Mouse (Mus musculus) mature B cell (primary cell): ENCODE results near the gene Ikbkg.
"Not testable (repeated sequence)": the region's sequence is repeated elsewhere in the genome, so short reads cannot be mapped to it uniquely, and the experiment has no call there.

Experiments
- in situ Hi-C: fragments of 300-500 bp; cut with MboI; formaldehyde crosslinking; loops from 2 replicates; pipeline ENCODE4 v1.14.3; 2019

Gene Ikbkg

GRCm38 (mm10) chrX:74392535-74393443 is at the start of gene Ikbkg, which contains the start of gene Fam3a:
TSS of gene Ikbkg (plus strand) at chrX:74393290.
TSS of gene Fam3a (minus strand) at chrX:74393272.
- in situ Hi-C loops = loop anchor here (10.0 kb wide), 1 partner anchor 148 kb away; the partner anchor contains the start of gene Flna

DNA sequence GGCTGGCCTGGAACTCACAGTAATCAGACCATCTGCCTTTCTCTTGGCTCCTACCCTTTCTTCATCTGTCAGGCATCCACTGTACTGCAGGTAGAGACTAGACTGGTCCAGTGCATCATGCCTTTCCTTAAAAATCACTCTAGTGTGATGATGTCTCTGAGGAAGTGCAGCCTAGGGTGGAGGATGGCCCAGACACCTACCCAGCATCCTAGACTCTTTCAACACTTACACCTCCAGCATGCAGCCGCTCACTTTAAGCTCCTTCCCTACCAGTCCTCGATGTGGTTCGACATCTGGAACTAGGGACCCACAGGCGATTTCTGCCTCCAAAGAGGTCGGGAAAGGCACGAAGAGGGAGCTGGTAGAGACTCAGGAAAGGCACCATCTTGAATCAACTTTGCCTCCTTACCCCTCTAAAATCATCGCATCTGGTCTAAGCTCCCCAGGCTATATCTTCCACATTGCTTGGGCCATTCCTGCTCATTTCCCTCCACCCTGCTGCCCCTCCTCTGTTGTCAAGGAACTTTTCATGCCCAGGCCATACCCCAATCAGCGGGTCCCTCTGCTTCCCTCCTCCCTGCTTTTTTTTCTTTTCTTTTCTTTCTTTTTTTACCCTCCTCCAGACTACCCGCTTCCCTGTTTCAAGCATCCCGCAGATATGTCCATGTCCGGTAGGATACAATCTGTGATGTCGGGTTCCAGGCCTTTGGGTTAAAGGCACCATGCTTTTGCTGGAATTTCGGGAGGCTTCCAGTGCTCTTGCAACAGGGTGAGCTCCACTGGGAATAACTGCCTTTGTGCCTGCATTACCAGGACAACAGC is 40.2 kb upstream of the Ikbkg start:
- in situ Hi-C loops = no loop called here

DNA sequence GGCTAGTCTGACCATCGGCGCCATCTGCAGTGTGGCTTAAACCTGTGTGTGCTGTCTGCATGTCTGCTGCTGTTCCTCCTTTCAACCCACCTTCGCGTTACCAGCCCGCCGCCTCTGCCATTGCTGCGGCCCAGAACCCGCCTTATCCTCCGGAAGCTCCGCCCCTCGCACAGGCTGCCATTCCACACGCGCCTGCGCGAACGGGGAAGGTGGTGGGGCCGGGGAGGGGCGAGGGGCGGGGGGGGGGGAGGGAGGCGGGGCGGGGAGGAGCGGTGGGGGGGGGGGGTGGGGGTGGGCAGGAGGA is 39.7 kb upstream of the Ikbkg start, which contains the start of gene Lage3:
Gene Lage3, minus strand, starts transcription at position 152 of the 304 bp plus-strand sequence.
- in situ Hi-C loops = no loop called here

DNA sequence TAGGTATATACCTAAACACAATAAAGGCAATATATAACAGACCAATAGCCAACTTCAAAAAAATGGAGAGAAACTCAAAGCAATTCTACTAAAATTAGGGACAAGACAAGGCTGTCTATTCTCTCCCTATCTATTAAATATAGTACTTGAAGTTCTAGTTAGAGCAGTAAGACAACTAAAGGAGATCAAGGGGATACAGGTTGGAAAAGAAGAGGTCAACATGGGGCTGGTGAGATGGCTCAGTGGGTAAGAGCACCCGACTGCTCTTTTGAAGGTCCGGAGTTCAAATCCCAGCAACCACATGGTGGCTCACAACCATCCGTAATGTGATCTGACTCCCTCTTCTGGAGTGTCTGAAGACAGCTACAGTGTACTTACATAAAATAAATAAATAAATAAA is 36.0 kb upstream of the Ikbkg start:
- in situ Hi-C loops = not testable (repeated sequence)

DNA sequence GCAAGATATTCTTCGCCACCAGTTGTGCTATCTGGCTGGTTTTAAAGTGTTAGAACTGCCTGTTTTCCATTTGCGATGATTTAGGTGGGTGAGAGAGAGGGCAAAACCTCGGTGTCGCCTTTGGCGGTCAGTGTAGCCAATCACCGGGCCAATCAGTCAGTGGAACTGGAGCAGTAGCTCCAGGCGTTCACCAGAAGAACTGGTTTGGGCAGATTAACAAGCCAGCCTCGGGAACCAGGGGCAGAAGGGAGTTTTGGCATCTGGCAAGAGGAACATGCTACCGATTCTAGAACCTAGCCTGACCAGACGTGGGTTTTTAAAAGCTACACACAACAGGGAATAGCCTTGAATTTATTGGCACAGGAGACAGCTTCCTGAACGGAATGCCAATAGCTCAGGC is 33.9 kb upstream of the Ikbkg start:
- in situ Hi-C loops = no loop called here

- in situ Hi-C loops = no loop called here
Observed at GRCm38 (mm10) chrX:74367512-74367911, 25.6 kb upstream of the Ikbkg start.

- in situ Hi-C loops = no loop called here
Observed at GRCm38 (mm10) chrX:74368209-74368909, 24.7 kb upstream of the Ikbkg start.

GRCm38 (mm10) chrX:74372888-74373549 is 20.1 kb upstream of the Ikbkg start, which contains the start of the genes Ubl4a and Slc10a3:
TSS of gene Ubl4a (minus strand) at chrX:74373218.
TSS of gene Slc10a3 (minus strand) at chrX:74373349.
- in situ Hi-C loops = no loop called here

DNA sequence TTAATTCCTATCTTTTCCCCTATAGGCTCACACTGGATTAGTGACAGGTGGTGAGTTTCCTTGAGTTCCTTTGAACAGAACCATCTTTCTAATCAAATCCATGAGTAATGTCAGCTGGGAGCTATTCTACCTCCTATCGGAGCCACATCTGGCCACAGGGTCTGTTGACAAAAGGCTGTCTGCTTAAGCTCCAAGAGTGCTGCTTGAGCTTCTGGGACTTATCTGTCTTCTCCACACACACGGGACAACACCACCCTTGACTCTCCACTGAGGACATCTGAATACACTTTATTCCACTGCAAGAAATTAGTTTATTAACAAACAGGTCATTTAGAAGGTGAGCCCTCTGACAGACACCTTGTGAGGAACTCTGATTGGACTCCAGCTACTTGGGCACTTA is 8.6 kb upstream of the Ikbkg start:
- in situ Hi-C loops = no loop called here

GRCm38 (mm10) chrX:74388153-74388552 is 4.9 kb upstream of the Ikbkg start:
- in situ Hi-C loops = no loop called here

GRCm38 (mm10) chrX:74400136-74400535 is 7.0 kb downstream of the Ikbkg start:
- in situ Hi-C loops = loop anchor here (25.0 kb wide), 1 partner anchor 613 kb away; the partner anchor contains the start of genes Idh3g and Ssr4

DNA sequence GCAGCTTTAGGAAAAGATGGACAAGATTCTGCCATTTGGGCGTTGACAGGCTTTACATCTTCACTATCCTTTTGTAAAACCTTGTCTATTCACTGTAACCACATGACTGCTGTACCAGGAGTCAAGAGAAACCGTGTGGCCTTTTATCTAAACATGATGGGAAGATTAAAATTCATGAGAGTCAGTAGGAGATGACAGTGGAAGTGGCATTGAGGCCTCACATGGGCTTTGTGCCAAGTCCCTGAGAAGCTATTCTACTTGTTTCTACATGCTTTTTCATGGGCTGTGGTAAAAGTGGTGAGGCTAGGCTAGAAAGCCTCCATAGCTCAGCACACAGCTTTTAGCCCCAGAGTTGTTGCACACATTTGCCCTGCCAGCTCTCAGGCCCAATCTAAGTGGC is 15.2 kb downstream of the Ikbkg start:
- in situ Hi-C loops = loop anchor here (25.0 kb wide), 1 partner anchor 621 kb away; the partner anchor contains the start of genes Idh3g and Ssr4

DNA sequence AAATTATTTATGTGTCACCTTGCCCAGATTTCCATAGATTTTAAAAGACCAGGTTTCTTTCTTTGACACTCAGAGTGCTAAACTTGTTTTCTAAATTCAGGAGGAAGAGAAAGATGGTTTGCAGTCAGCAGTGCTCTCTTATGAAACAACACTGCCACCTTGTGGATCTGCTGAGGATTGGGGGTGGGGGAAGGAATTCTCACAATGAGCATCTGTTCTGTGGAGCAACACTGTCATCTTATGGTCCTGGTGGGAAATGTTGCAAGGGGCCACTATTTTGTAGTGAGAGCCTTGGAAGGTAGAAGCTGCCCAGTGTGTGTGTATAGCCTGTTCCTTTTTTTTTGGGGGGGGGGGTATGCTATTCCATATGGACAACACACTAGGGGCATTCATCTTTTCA is 20.3 kb downstream of the Ikbkg start:
- in situ Hi-C loops = loop anchor here (5.0 to 25.0 kb wide), 2 partner anchors 291 to 626 kb away; partner anchors contain the start of genes Idh3g and Ssr4

- in situ Hi-C loops = loop anchor here (25.0 kb wide), 1 partner anchor 637 kb away; the partner anchor contains the start of genes Idh3g and Ssr4
Observed at GRCm38 (mm10) chrX:74424443-74424842, 31.4 kb downstream of the Ikbkg start.

GRCm38 (mm10) chrX:74425195-74425594 is 32.1 kb downstream of the Ikbkg start:
- in situ Hi-C loops = loop anchor here (25.0 kb wide), 1 partner anchor 662 kb away; the partner anchor contains the start of genes Dkc1 and Gab3

- in situ Hi-C loops = loop anchor here (25.0 kb wide), 1 partner anchor 661 kb away; the partner anchor contains the start of genes Dkc1 and Gab3
Observed at GRCm38 (mm10) chrX:74426256-74426655, 33.2 kb downstream of the Ikbkg start.

DNA sequence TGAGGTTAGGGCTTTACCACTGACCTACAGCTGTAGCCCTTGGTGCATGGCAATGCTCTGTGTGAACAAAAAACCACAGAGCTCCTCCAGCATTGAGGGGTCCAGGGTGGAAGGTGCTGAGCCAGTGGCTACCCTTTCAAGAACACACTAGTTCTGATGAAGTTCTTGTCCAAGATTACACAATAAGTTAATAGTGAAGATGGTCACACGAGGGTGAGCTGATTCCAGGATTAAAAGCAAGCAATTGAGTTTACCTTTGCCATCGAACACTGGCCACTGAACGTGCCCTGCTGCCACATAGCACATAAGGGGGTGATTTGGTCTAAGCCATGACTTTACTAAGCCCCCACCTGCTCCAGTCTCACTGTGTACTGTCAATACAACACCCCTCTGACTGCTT is 34.0 kb downstream of the Ikbkg start:
- in situ Hi-C loops = loop anchor here (25.0 kb wide), 1 partner anchor 660 kb away; the partner anchor contains the start of genes Dkc1 and Gab3

DNA sequence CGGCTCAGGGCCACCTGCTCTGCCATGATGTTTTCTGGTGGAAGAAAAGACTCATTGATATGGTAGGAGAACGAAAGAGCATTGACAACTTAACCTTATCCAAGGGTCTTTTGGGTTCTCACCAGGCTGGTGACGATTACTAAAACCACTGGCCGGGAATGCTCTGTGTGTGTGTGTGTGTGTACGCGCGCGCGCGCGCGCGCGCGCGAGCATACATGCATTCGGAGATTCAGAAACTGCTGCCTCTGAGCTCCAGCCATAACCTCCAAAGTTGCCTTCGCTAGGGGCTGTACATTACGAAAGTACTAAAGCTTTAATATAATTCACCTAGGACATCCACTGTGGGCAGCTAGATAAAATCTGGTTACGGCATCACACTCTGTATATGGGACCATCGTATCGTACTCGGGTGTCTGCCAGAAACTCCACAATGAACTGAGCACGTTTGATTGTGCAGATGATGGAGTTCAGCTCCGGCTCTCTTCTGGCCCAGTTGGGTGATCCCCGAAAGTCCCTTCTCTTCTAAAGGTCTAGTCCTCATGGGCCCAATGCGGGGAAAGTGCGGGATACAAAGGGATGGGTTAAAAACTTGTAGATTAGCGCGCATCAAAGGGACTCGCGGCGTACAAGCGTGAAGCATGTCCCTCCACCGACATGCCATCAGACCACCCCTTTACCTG is 35.2 kb downstream of the Ikbkg start:
- in situ Hi-C loops = loop anchor here (25.0 kb wide), 1 partner anchor 659 kb away; the partner anchor contains the start of genes Dkc1 and Gab3

DNA sequence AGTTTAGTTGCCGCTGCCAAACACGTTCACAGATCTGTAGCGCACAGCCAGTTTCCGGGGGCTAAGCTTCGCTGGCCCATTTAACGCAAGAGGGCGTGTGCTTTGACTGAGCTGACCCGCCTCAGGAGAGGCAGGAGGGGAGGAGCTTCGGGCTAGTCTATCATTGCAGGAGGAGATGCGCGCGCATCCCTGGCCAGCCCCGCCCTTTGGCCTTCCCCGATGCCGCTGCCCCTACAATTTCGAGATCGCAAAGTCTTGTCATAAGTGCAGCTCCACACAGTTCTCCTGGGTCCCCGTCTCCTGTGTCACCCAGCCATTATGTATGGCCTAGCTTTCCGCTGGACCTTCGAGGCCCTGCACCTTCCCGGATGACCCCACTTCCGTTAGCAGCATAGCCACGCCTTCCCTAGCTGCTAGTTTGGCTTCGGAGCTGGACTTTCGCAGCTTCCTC is 35.8 kb downstream of the Ikbkg start, which contains the start of gene G6pdx:
Gene G6pdx, minus strand, starts transcription at position 369 of the 451 bp plus-strand sequence.
- in situ Hi-C loops = loop anchor here (25.0 kb wide), 1 partner anchor 658 kb away; the partner anchor contains the start of genes Dkc1 and Gab3
